Mouse (Mus musculus): ENCODE results near the gene Rpa1.
"Not testable (repeated sequence)": the region's sequence is repeated elsewhere in the genome, so short reads cannot be mapped to it uniquely, and the experiment has no call there.

Rpa1 gene

GRCm38 (mm10) chr11:75285893-75286467 is 62.1 kb downstream of the Rpa1 start:
- DNase-seq: no peak

- DNase-seq: not testable (repeated sequence)
Measured at GRCm38 (mm10) chr11:75283784-75284183, 64.3 kb downstream of the Rpa1 start.

- peak; percentile 66 to 73 for DNase-seq
Measured at GRCm38 (mm10) chr11:75282496-75283120, 65.5 kb downstream of the Rpa1 start.

- DNase-seq: no peak
Measured at GRCm38 (mm10) chr11:75281380-75282256, 66.5 kb downstream of the Rpa1 start.

- DNase-seq: no peak
Measured at GRCm38 (mm10) chr11:75280435-75281001, 67.6 kb downstream of the Rpa1 start.

DNA sequence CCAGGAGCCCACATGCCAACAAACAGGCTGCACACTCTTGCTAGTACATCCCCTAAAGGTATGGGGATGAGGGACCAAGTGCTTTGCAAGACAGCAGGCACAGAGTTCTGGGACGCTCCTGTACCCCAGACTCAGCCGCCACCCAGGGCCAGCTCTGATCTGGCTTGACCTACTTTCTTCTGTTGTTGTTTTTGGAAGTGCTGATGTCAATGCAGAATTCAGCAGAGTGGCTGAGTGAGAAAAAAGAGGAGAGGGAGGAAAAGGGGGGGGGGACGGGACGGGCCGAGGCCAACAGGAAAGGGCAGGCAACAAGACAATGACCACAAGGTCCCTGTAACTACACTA is 68.1 kb downstream of the Rpa1 start:
- no peak for DNase-seq

GRCm38 (mm10) chr11:75279342-75280065 is 68.6 kb downstream of the Rpa1 start:
- peak; percentile 47 for DNase-seq

GRCm38 (mm10) chr11:75279013-75279341 is 69.1 kb downstream of the Rpa1 start:
- DNase-seq: no peak

DNA sequence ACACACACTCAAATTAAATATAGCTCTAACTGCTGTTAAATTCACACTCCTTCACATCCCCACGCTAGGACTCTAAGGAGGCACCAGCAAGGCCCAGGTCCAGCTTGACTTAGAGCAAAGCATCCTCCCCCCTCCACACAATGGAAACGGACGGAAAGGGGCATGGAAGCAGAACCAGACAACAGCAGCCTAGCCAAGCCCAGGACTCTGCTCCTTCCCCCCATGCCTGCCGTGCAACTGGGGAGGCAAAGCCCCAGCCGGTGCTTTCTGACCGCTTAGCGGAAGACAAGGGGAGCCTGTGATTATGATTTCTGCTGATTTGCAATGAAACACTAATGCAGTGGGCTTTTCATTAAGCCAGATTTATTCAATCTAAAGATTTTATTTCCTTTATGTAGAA is 70.0 kb downstream of the Rpa1 start:
- no peak for DNase-seq

DNA sequence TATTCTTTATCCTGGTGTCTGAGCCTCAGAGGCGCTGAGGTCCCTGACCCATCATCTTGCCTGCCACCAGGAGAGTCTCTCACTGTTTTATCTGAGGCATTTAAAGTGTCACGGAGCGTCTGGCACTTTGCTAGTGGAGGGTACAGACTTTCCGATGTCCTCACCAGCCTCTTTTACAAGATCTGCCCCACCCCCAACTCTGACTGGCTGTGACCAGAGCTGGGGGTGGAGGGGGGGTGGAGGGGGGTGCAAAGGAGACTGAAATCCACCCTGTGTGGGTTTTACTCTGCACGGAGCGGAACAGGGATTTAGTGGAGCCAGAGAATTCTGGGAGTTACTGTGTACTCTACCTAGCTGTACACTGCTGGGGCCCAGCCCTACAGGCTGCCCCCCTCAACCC is 73.1 kb downstream of the Rpa1 start:
- DNase-seq: no peak

- no peak for DNase-seq
Measured at GRCm38 (mm10) chr11:75273466-75273865, 74.7 kb downstream of the Rpa1 start.

GRCm38 (mm10) chr11:75270985-75271434 is 77.1 kb downstream of the Rpa1 start:
- no peak for DNase-seq

DNA sequence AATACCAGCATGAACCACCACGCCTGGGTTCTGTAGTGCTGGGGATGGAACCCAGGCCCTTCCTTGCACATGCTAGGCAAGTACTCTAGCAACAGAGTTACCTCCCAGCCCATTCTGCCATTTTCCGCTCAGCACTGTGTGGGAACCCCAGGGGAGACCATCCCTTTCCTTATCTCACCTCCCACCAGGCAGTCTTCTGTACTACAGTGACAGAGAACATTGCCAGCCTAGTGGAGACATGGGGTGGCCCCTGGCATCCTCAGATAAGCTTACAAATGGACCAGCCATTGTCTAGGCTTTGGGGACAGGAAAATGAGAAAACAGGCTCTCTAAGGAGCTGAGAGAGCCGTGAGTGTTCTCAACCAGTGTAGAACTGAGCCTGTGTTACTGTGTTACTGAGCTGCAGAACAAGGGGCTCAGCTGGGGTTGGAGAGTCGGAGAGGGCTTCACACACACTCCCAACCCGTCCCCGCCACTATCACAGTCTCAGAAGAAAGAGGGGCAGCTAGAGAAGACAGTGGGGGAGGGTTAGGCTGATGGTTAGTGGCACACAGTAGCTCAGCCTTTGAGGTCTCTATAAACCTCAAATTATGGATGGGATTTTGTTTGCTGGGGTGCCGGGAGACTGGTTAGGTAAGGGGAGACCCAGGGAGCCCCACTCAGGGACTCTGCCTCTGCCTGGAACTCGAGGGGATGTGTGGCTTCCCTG is 77.7 kb downstream of the Rpa1 start:
- no peak for DNase-seq

- DNase-seq: no peak
Measured at GRCm38 (mm10) chr11:75269213-75269612, 78.9 kb downstream of the Rpa1 start.

DNA sequence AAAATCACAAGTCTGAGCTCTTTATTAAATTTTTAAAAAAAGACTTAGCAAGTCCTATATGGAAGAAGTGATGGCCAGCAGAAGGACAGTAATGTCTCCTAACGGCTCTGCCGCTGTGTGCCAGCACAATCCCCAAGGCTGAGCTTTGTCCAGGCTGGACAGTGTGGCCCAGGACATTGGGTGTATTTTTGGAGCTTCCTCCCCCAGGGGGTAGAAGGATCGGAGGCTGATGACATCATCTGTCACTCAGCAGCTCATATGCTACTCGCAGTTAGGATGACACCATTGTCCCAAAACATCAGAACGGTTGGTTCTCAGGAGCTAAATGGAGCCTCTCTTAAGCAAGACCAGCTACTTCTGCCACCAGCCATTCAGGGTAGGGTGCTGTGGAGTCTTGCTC is 79.6 kb downstream of the Rpa1 start:
- no peak for DNase-seq

DNA sequence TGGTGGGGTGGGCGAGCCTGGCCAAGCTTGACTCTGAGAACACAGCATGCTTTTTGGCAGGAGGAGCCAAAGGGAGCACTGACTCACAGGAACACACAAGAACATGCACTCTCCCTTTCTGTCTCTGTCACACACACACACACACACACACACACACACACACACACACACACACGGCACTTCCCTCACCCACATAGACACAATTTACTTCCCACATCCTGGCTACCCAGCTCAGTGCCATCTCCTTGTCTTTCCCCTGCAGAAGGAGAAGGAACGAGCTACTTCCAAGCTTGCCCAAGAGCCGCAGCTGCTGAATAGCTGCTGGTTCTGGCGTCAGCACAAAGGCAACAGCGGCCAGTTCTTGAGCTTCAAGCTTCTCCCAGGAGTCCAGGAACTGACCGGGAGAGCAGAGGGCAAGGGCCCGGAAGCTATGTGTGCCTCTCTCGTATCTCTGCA is 80.3 kb downstream of the Rpa1 start:
- no peak for DNase-seq

DNA sequence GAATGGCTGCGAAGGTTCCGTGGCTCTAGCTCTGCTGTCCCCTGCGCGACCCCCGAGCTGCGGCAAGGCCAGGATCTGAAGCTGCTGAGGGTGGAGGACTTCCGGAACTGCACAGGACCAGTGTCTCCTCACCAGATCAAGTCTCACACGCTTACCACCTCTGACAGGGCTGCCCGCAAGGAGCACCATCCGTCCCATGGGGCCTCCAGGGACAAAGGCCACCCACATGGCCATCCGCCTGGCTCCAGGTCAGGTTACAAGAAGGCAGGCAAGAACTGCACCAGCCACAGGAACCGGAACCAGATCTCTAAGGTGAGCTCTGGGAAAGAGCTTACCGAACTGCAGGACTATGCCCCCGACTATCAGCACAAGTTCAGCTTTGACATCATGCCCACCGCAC is 82.6 kb downstream of the Rpa1 start:
- DNase-seq: no peak

- DNase-seq: no peak
Measured at GRCm38 (mm10) chr11:75264550-75264949, 83.6 kb downstream of the Rpa1 start.

DNA sequence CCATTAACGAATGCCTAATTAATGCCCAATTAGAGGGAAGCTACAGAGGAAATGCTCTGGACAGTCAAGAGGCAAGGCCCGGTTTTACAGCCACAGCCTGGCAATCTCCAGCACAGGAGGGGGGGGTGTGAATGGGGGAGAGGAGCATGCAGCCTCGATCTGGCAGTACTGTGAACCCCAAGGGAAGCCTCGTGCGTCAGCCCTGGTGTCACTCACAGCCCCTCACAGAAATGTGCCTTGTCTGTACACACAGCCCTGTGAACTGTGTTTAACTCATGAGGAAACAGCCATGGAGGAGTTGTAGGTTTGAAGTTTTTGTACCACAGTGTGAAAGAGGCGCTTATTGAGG is 84.2 kb downstream of the Rpa1 start:
- no peak for DNase-seq

DNA sequence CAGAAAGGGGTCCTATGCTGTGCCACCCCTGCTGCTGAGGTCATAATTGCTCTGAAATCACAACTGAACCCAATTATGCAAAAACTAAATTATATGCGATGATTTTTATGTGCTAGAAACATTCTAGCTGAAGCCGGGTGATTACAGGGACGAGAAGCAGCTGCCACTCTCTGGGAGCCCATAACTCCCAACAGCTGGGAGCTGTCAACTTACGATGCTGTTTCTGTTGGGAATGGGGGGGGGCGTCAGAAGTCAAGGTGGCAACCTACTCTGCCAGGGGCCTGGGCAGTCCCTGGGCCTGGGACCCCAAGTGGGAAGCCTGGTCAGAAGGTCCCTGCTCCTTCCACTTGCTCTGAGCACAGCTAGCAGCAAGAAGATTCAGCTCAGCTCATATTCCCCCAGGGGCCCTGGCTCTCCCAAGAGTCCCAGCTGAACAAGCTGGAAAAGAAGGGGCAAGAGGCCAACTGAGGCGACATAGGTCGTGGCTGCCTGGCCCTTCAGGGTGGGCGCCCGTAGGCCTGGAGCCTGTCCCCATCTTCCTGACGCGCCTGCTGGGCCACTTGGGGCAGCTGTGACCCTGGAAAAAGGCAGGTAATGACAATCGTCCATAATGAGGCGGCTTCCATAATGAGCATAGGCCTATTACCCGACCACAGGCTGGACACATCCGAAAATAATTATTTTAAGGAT is 84.7 kb downstream of the Rpa1 start:
- DNase-seq: no peak

- DNase-seq: no peak
Measured at GRCm38 (mm10) chr11:75262791-75263190, 85.3 kb downstream of the Rpa1 start.

DNA sequence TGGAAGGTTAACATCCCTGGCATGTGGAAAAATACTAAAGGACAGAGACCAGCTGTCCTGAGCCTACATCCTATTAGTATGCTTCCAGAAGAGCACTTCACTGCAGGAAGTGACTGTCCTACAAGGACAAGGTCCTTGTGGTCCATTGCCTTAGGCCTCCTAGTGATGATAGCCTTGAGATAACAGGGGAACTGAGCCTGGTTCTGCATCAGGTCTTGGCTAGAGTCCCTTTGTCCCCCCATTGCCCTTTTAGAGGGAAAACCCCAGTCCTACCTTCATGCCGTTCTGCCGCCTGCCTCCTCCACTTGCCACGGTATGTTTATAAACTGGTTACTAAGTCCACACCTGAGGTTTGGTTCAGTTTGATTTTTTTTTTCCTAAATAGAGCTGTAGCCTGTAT is 85.9 kb downstream of the Rpa1 start:
- DNase-seq: no peak
